Mouse (Mus musculus): ENCODE measurements around the gene Nup155. TPM values are rescaled to one million over a fixed set of nuclear protein-coding genes. Genes with fewer than 3 reads are reported as not detected.

Gene Nup155
- polyA plus RNA-seq, 1 experiment = 8.6 TPM

DNA sequence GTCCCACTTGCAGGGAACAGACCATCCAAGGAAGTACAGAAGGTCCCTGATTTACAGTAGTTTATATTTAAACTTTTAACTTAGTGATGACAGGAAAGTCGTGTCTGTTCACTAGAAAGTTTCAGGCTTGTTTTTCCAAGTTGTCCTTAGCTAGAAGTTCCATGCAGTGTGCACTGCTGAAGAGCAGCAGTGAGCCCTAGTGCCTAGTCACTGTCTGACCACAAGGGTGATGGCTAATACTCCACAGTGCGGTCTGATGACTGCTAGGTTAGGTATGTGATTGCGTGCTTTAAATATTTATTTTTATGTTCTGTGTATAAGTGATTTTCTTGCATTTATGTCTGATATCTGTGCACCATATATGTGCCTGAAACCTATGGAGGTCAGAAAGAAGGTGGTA is 81.4 kb downstream of the Nup155 start:
- DNase-seq (ENCODE audit: low read depth) = no peak

DNA sequence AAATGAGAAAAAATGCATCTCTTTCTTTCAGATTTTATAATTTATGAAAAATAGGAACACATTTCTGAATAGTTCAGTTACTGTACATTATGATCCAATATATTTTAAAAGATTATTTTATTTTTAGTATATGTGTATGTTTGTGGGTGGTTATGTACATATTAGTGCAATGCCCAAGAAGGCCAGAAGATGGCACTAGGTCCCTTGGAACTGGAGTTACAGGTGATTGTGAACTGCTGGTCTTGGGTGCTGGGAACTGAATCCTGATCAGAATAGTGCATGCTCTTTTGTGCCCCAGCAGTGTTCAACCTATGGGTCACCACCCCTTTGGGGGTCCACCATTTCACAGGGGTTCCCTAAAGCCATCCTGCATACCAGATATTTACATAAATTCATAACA is 91.2 kb downstream of the Nup155 start:
- no peak for DNase-seq (ENCODE audit: low read depth)

DNA sequence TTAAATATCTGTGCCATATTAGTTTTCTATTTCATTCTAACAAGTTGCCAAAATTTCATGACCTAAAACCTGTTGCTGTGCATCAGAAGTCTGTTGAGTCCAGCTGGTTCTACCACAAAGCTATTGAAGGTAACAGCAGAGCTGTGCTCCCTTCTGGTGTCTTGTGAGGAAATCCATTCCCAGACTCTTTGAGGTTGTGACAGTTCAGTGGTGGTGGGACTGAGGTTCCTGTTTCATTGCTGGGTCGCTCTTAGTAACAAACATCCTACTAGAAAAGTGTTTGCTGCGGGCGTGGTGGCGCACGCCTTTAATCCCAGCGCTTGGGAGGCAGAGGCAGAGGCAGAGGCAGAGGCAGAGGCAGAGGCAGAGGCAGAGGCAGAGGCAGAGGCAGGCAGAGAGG is 99.3 kb downstream of the Nup155 start:
- no peak for DNase-seq (ENCODE audit: low read depth)

Other genes starting within 250 kb of the Nup155 start
- gene Wdr70, start 10.1 kb upstream of the Nup155 start, polyA plus RNA-seq (2012; rRNA removed) = 10.3 and 14.3 TPM in 2 replicates
- gene Cplane1, start 59.8 kb downstream of the Nup155 start, polyA plus RNA-seq (2012; rRNA removed) = 3.2 and 3.8 TPM in 2 replicates

Data from gonadal fat pad, adult 2 months (tissue).